Mouse (Mus musculus) ES-E14 (cell line): ENCODE measurements around the gene Cdyl. TPM values are rescaled to one million over a fixed set of nuclear protein-coding genes. Genes with fewer than 3 reads are reported as not detected.

ENCODE experiments used
- DNase-seq: peaks from one replicate; pipeline ENCODE4 v3.0.0-alpha.2; 2013; ENCODE audit warnings: low read depth, low spot score
- H3K27ac ChIP-seq: 2 replicates; pipeline ENCODE4 v1.5.1; 2012; ENCODE audit warnings: low read depth, mild to moderate bottlenecking, low read length, moderate library complexity, mixed read lengths; ENCODE audit not compliant: poor library complexity, insufficient read depth, severe bottlenecking
- H3K36me3 ChIP-seq: 2 replicates; pipeline ENCODE4 v1.6.1; 2012; ENCODE audit warnings: mild to moderate bottlenecking, low read length, moderate library complexity, mixed read lengths; ENCODE audit not compliant: control insufficient read depth, poor library complexity, insufficient read depth, severe bottlenecking
- H3K4me1 ChIP-seq, 2 experiments: fragments of 150-350 bp in 1 of 2; sonication (generic) in 1 of 2; 2 replicates each; pipeline ENCODE4 v1.6.1; 2012; ENCODE audit warnings: low read length in 2 of 2, mild to moderate bottlenecking in 1 of 2, mixed read lengths in 1 of 2; ENCODE audit not compliant: control insufficient read depth in 2 of 2, insufficient read depth in 2 of 2, poor library complexity in 1 of 2
- H3K4me3 ChIP-seq, 2 experiments: fragments of 150-350 bp in 1 of 2; sonication (generic) in 1 of 2; 2 replicates each; pipeline ENCODE4 v1.5.1; 2012; ENCODE audit warnings: low read length in 2 of 2, low read depth in 1 of 2, mild to moderate bottlenecking in 1 of 2, mixed read lengths in 1 of 2; ENCODE audit not compliant: insufficient read depth in 1 of 2, poor library complexity in 1 of 2, severe bottlenecking in 1 of 2
- H3K9ac ChIP-seq: 2 replicates; pipeline ENCODE4 v1.6.1; 2012; ENCODE audit warnings: low read depth, mild to moderate bottlenecking, low read length, mixed read lengths; ENCODE audit not compliant: poor library complexity, insufficient read depth, severe bottlenecking
- H3K9me3 ChIP-seq: fragments of 150-350 bp; sonication (generic); 2 replicates; pipeline ENCODE4 v1.6.1; 2012; ENCODE audit warnings: low read depth, mild to moderate bottlenecking, low read length; ENCODE audit not compliant: control insufficient read depth, insufficient read depth
- CHD2 ChIP-seq: IDR thresholded peaks from 2 replicates; pipeline ENCODE4 v1.6.1; 2014; ENCODE audit warnings: mild to moderate bottlenecking, low read depth, low read length, inconsistent platforms
- HCFC1 ChIP-seq: IDR thresholded peaks from 2 replicates; pipeline ENCODE4 v1.6.1; 2012; ENCODE audit warnings: low read length, inconsistent platforms, borderline replicate concordance; ENCODE audit not compliant: insufficient read depth
- MAFK ChIP-seq: IDR thresholded peaks from 2 replicates; pipeline ENCODE4 v1.6.1; 2014; ENCODE audit warnings: mild to moderate bottlenecking, low read depth, low read length, inconsistent platforms; ENCODE audit not compliant: insufficient read depth
- ZC3H11A ChIP-seq: IDR thresholded peaks from 2 replicates; pipeline ENCODE4 v1.6.1; 2012; ENCODE audit warnings: low read depth, mild to moderate bottlenecking, inconsistent platforms, low read length, borderline replicate concordance
- ZNF384 ChIP-seq: IDR thresholded peaks from 2 replicates; pipeline ENCODE4 v1.6.1; 2012; ENCODE audit warnings: low read depth, low read length, inconsistent platforms
- in situ Hi-C, 2 experiments: fragments of 600-800 bp; cut with MboI; formaldehyde crosslinking; loops; one replicate each; pipeline ENCODE4 v1.15.1; 2025; ENCODE audit warnings: low sequenced_read_pairs in 2 of 2, inconsistent platforms in 1 of 2; ENCODE audit not compliant: unreplicated experiment in 2 of 2
- total RNA-seq: library from RNA; depleted of rRNA; stranded (reverse); fragments of 300-350 nt; gene quantifications from 2 replicates; pipeline ENCODE4 v1.2.3, GENCODE M21; 2012

Gene Cdyl
- total RNA-seq, 1 experiment = 20.3 TPM

DNA sequence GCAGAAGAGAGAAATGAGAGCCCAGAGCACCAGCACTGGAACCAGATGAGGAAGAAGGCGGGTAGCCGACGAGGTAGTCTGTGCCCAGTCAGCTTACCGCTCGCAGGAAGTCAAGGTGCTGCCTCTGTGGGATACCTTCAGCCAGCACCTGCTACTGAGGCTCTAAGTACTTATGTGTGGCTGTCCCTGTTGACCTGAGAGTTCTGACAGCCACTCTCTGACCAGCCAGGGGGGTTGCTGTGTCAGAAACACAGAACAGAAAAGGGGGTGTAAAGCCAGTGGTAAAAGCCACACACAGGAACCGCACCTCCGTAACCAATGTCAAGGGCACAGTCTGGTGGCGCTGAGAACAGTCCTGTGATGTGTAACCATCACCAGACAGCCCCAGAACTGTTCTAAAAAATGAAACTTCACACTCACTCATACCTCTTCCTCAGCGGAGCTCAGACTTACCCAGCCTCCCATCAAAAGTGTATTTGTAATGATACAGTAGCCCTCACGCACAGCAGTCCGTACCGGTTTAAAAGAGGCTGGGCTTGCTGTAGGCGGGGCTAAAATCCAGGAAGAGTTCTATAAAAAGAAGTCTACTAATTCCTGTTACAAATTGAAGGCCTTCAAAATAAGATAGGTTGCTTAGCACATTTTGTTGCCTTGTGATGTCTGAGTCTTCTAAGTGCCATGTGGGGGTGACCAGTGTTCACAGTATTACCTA, 138.3 kb downstream of the Cdyl start:
- Histone ChIP-seq H3K27ac (no peak overlapping the region), H3K36me3 (no peaks in the 10 kb centered on the region), H3K9me3 (no peaks in the 10 kb centered on the region), H3K4me3 (no peak overlapping the region), H3K4me1 (peaks cover 0 to 24% of the 10 kb centered on the region in 2 experiments; a peak in 2 of 4 replicates), H3K9ac (no peak overlapping the region)
- no peak for TF ChIP-seq MAFK
- no peak for TF ChIP-seq ZNF384
- in situ Hi-C loops = no loop called here
- no peak for DNase-seq

GRCm38 (mm10) chr13:35798645-35799044, 139.0 kb downstream of the Cdyl start:
- Histone ChIP-seq H3K4me1 (peaks cover 0 to 24% of the 10 kb centered on the region in 2 experiments; a peak in 2 of 4 replicates), H3K4me3 (no peak overlapping the region), H3K9me3 (no peaks in the 10 kb centered on the region), H3K27ac (no peak overlapping the region), H3K36me3 (no peaks in the 10 kb centered on the region), H3K9ac (no peak overlapping the region)
- peak; percentile 35 for DNase-seq
- in situ Hi-C loops = no loop called here
- TF ChIP-seq HCFC1 = no peak
- TF ChIP-seq ZC3H11A = no peak
- no peak for TF ChIP-seq MAFK

DNA sequence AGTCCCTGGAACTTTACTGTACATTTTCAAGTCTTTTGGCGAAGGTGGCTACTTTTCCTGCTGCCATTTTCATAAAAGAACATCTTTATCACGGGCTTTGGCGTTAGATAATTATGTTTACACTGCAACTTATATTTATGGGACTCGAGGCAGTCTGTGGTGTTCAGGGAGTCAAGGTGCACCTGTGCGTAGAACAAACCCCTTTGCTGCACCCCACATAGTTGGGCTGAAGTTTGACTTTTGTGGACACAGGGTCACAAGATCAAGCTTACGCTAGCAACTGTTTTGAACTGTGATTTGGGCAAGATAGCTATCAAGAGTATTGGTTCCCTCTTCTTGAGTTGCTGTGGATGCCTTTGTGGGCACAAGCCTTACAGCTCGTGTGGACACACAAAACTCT, 140.6 kb downstream of the Cdyl start:
- peaks cover 0 to 21% of the 10 kb centered on the region in 2 experiments; a peak in 2 of 4 replicates for H3K4me1 ChIP-seq
- in situ Hi-C loops = no loop called here
- no peak overlapping the region for H3K9ac ChIP-seq
- H3K9me3 ChIP-seq = no peaks in the 10 kb centered on the region
- DNase-seq = no peak
- H3K36me3 ChIP-seq = no peaks in the 10 kb centered on the region; the same call in 1 of the 2 replicates
- H3K27ac ChIP-seq = no peak overlapping the region
- no peak overlapping the region for H3K4me3 ChIP-seq
- TF ChIP-seq MAFK = no peak
- no peak for TF ChIP-seq CHD2
- no peak for TF ChIP-seq ZC3H11A
- no peak for TF ChIP-seq HCFC1

DNA sequence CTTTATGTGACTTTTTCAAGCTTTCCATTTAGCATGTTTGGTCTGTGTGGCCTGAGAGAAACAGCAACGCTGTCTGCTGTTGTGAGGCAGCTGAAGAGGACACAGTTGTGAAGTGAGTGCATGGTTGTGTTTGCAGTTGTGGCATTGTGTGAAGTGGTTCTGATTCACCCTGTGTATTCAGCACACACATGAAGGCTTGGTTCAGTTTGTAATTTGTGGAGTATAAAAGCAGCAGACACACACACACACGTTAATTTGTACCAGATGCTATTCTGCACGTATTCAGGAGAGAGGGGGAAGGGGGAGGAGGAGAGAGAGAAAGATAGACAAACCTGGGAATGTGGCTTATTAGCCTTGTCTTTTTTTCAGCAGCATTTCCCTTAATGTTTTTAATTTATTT, 146.1 kb downstream of the Cdyl start:
- DNase-seq = no peak
- Histone ChIP-seq H3K9me3 (no peaks in the 10 kb centered on the region), H3K4me1 (peaks cover 2 to 11% of the 10 kb centered on the region in 2 experiments; a peak in 2 of 4 replicates), H3K9ac (no peak overlapping the region), H3K27ac (no peak overlapping the region), H3K36me3 (no peaks in the 10 kb centered on the region; the same call in 1 of the 2 replicates), H3K4me3 (no peak overlapping the region)
- no peak for TF ChIP-seq ZNF384
- no peak for TF ChIP-seq HCFC1
- TF ChIP-seq MAFK = no peak
- no peak for TF ChIP-seq ZC3H11A
- TF ChIP-seq CHD2 = no peak
- in situ Hi-C loops = no loop called here

DNA sequence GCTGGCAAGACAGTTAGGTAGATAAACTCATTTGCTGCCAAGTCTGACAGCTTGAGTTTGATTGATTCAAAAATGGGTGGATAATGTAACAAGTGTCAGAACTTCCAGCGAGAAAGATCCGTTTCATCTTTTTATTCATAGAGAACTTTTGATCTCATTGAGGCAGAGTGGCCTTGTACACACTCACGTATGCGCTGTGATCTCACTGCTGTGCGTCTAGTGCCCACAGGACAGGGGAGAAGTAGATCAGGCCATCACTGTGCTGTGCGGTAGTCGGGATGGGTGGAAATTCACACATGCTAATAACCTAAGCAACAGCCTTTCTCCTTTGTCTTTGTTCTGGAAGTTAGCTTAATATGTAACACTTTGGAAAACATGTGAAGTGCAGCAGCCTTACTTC, 146.5 kb downstream of the Cdyl start:
- in situ Hi-C loops = no loop called here

More for the DNA sequence above, 146.5 kb downstream of the Cdyl start:
- no peaks in the 10 kb centered on the region; the same call in 1 of the 2 replicates for H3K36me3 ChIP-seq
- DNase-seq = no peak
- H3K9ac ChIP-seq = no peak overlapping the region
- H3K4me1 ChIP-seq = peaks cover 2 to 11% of the 10 kb centered on the region in 2 experiments; a peak in 2 of 4 replicates
- H3K9me3 ChIP-seq = no peaks in the 10 kb centered on the region
- H3K27ac ChIP-seq = no peak overlapping the region
- no peak overlapping the region for H3K4me3 ChIP-seq
- TF ChIP-seq MAFK (no peak), HCFC1 (no peak)
